In the genomic region with DNA sequence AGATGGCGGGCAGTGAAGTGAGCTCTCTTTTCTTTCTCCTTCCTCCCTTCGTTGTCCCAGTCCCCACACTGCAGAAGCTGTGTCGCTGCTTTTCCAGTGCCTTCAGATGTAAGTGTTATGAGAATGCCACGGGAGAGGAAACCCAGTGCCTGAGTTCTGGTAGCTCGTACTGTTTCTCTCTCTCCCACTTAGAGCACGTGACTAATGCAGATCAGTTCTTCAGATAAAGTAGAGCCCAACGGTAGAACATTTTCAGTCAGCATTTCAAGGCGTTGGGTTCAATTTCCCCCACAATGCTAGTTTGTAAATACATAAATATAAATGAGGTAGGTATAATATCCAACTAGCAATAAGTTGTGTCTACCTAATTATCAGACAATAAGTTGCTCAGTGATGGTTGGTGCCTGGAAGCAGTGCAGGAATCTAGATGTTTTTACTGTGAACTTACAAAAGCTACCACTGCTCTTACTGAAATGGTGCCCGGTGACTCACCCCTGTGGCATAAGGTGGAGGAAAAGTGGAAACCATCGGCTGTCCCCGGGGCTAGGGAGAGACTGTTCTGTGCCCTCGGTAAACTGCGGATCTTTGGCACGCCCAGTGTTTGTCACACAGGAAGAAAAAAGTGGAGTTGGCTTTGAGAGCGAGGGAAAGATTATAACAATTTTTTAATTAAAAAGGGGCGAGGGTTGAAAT, we compare ENCODE assay signal across 17 mouse cellular contexts.
"Had no signal": no experiment of that assay in that cellular context is flagged by ENCODE, and none has a peak within 500 bp of the region (broad histone marks: within the 10 kb centered on the region; RNA-seq: fewer than 3 reads in every experiment).

No protein-coding gene starts in this region.

- ATAC-seq: midbrain, embryonic 15.5 days had no signal

- H3K4me1 ChIP-seq: limb, embryonic 12.5 days; midbrain, embryonic 12.5 days; midbrain, embryonic 15.5 days; neural tube, embryonic 13.5 days had no signal

- H3K36me3 ChIP-seq: limb, embryonic 12.5 days; limb, embryonic 15.5 days; lung, embryonic 15.5 days; midbrain, embryonic 12.5 days; midbrain, embryonic 15.5 days; neural tube, embryonic 13.5 days had no signal

- H3K27ac ChIP-seq: limb, embryonic 12.5 days; limb, embryonic 15.5 days; liver, embryonic 14.5 days; lung, embryonic 15.5 days; midbrain, embryonic 12.5 days; midbrain, embryonic 15.5 days; neural tube, embryonic 13.5 days had no signal

- H3K27me3 ChIP-seq: limb, embryonic 12.5 days; limb, embryonic 15.5 days; lung, embryonic 15.5 days; midbrain, embryonic 12.5 days; midbrain, embryonic 15.5 days; neural tube, embryonic 13.5 days had no signal

- H3K9ac ChIP-seq: limb, embryonic 12.5 days; limb, embryonic 15.5 days; liver, embryonic 14.5 days; lung, embryonic 15.5 days; midbrain, embryonic 12.5 days; midbrain, embryonic 15.5 days; neural tube, embryonic 13.5 days had no signal

- H3K4me3 ChIP-seq: limb, embryonic 12.5 days; limb, embryonic 15.5 days; lung, embryonic 15.5 days; midbrain, embryonic 12.5 days; midbrain, embryonic 15.5 days; neural tube, embryonic 13.5 days had no signal

- H3K9me3 ChIP-seq: limb, embryonic 12.5 days; limb, embryonic 15.5 days; lung, embryonic 15.5 days; midbrain, embryonic 12.5 days; midbrain, embryonic 15.5 days; neural tube, embryonic 13.5 days had no signal

- DNase-seq: kidney, adult 18-20 months; kidney, adult 9 months; kidney, postnatal 14 days; kidney, postnatal 4 days; left cerebral cortex, postnatal 4 days; lung, postnatal 10 days; thymus, adult 2 months; thymus, postnatal 14 days; thymus, postnatal 4 days had no signal

- H3K4me2 ChIP-seq: limb, embryonic 12.5 days; limb, embryonic 15.5 days; liver, embryonic 11.5 days; lung, embryonic 15.5 days; midbrain, embryonic 12.5 days; midbrain, embryonic 15.5 days; neural tube, embryonic 13.5 days had no signal
